Mouse (Mus musculus) limb, embryonic 14.5 days (tissue): Measurements from ENCODE around the gene Zmynd8. TPM values are rescaled to one million over a fixed set of nuclear protein-coding genes. Genes with fewer than 3 reads are reported as not detected.

Experiments used
- ATAC-seq: fragments of 200-750 bp; cut with Nextera tagmentation; 2 replicates; pipeline ENCODE4 v1.8.0; 2017; ENCODE audit warnings: low read depth, moderate number of reproducible peaks, moderate TSS enrichment; ENCODE audit not compliant: low FRiP score
- DNase-seq: peaks from one replicate; pipeline ENCODE4 v3.0.0-alpha.2; 2015; ENCODE audit warnings: low spot score
- H3K27ac ChIP-seq: fragments of 300-500 bp; sonication (generic); replicated peaks from 2 replicates; pipeline ENCODE4 v1.5.1; 2014; ENCODE audit warnings: low read depth, mild to moderate bottlenecking, low read length, moderate library complexity, mixed read lengths
- H3K27me3 ChIP-seq: fragments of 300-500 bp; sonication (generic); 2 replicates; pipeline ENCODE4 v1.6.1; 2014; ENCODE audit warnings: low read length, mixed read lengths; ENCODE audit not compliant: control insufficient read depth, insufficient read depth
- H3K36me3 ChIP-seq: fragments of 300-500 bp; sonication (generic); 2 replicates; pipeline ENCODE4 v1.6.1; 2014; ENCODE audit warnings: mild to moderate bottlenecking, low read length, moderate library complexity, mixed read lengths; ENCODE audit not compliant: control insufficient read depth, insufficient read depth
- H3K4me1 ChIP-seq: fragments of 300-500 bp; sonication (generic); 2 replicates; pipeline ENCODE4 v1.6.1; 2014; ENCODE audit warnings: antibody characterized with exemption, low read length, mixed read lengths; ENCODE audit not compliant: control insufficient read depth, insufficient read depth
- H3K4me2 ChIP-seq: fragments of 300-500 bp; sonication (generic); replicated peaks from 2 replicates; pipeline ENCODE4 v1.6.1; 2014; ENCODE audit warnings: low read depth, mild to moderate bottlenecking, low read length, moderate library complexity; ENCODE audit not compliant: severe bottlenecking
- H3K4me3 ChIP-seq: fragments of 300-500 bp; sonication (generic); replicated peaks from 2 replicates; pipeline ENCODE4 v1.5.1; 2014; ENCODE audit warnings: low read length
- H3K9ac ChIP-seq: fragments of 300-500 bp; sonication (generic); 2 replicates; pipeline ENCODE4 v1.6.1; 2014; ENCODE audit warnings: mild to moderate bottlenecking, low read depth, low read length, moderate library complexity; ENCODE audit not compliant: severe bottlenecking
- H3K9me3 ChIP-seq: fragments of 300-500 bp; sonication (generic); 2 replicates; pipeline ENCODE4 v1.6.1; 2016; ENCODE audit warnings: low read length; ENCODE audit not compliant: control insufficient read depth
- POLR2A ChIP-seq: fragments of 200-500 bp; IDR thresholded peaks from 2 replicates; pipeline ENCODE4 v1.8.0; 2012; ENCODE audit warnings: inconsistent platforms, mild to moderate bottlenecking, moderate library complexity, borderline replicate concordance; ENCODE audit not compliant: insufficient read depth, insufficient read length; ENCODE audit errors: extremely low read depth
- WGBS: fragments of 180-500 bp; shearing (Covaris S2); extraction: QIAGEN DNeasy Blood & Tissue Kit; methylation state at CpG from one replicate; pipeline ENCODE4 v1.1.7; 2014; 5-methylcytosine and 5-hydroxymethylcytosine counted together
- polyA plus RNA-seq, 2 experiments: library from polyadenylated mRNA; depleted of rRNA in 1 of 2; stranded (reverse) in 1 of 2; unstranded in 1 of 2; fragments of >200 nt; fragmentation: Nextera tagmentation in 1 of 2; extraction: Ambion mirVana in 1 of 2; gene quantifications; 2 replicates each; pipeline versions ENCODE4 v1.2.1 to v1.2.3; 2012 to 2014

Gene Zmynd8
- polyA plus RNA-seq, 2 experiments = 30.2 to 49.5 TPM

DNA sequence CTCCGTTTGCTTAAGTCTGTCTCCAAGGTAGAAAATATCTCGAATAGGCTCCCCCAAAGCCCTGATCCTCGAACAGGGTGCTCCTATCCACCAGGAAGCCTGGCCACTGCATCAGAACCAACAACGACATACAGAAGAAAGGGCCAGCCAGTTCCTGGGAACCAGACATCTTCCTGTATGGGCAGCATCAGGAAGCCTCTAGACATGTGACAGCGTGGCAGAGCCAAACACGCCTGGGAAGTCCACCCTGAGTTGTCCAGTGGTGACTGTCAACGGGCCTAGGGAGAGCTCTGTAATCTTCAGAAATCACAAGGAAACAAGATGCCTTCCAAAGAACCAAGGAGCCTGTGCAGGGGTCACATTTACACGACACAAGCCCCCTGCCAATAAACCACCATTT lies 52.0 kb downstream of the Zmynd8 start:
- Histone ChIP-seq H3K4me2 (no peak overlapping the region), H3K36me3 (peaks cover 83% of the 10 kb centered on the region), H3K4me3 (no peak overlapping the region), H3K4me1 (peaks cover 22% of the 10 kb centered on the region), H3K9me3 (no peaks in the 10 kb centered on the region), H3K27me3 (no peaks in the 10 kb centered on the region), H3K27ac (no peak overlapping the region), H3K9ac (no peak overlapping the region)
- 85% methylated on average over 8 of the region's 8 CpGs for WGBS
- no peak for DNase-seq
- no peak for TF ChIP-seq POLR2A
- ATAC-seq = no peak

DNA sequence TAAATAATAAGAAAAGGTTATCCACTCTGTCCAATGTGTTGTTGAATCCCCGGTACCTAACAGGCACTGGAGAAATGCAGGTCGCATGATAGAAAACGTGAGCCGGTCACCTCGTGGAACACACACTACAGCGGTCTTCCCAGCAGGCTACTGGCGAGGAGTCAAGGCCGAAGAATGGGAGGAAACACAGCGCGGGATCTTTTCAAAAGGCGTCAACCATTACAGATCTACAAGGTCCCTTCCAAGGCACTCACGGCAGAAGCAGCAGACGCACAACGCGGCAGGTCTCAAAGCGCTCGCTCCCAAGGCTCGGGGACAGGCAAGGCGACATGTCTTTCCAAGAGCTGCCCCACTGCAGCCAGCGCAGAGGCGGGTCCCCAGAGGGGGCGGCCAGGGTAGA lies 53.3 kb downstream of the Zmynd8 start:
- Histone ChIP-seq H3K9me3 (no peaks in the 10 kb centered on the region), H3K4me3 (no peak overlapping the region), H3K27me3 (no peaks in the 10 kb centered on the region), H3K36me3 (peaks cover 81% of the 10 kb centered on the region), H3K4me2 (no peak overlapping the region), H3K9ac (no peak overlapping the region), H3K27ac (no peak overlapping the region), H3K4me1 (peaks cover 10% of the 10 kb centered on the region)
- no peak for TF ChIP-seq POLR2A
- ATAC-seq (no peak), DNase-seq (no peak)
- 93% methylated on average over 22 of the region's 22 CpGs for WGBS

DNA sequence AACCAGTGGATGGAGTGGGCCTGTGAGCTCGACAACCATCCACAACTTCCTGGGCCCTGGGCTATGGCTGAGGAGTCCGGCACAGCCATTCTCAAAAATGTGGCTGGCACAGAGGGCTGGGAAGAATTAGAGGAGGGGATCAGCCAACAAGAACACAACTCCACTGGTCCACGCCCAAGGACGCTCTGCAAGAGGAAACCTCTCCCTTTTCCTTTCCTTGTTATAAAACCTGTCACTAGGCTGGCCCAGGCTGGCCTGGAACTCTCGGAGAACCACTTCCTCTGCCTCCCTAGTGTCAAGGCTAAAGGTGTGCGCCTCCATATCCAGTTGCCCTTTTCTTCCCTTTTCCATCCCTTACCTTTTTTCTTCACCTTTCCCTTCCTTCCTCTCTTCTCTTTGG lies 55.5 kb downstream of the Zmynd8 start:
- Histone ChIP-seq H3K9ac (no peak overlapping the region), H3K36me3 (peaks cover 81% of the 10 kb centered on the region), H3K9me3 (no peaks in the 10 kb centered on the region), H3K4me1 (no peaks in the 10 kb centered on the region), H3K27me3 (no peaks in the 10 kb centered on the region), H3K4me2 (no peak overlapping the region), H3K4me3 (no peak overlapping the region), H3K27ac (no peak overlapping the region)
- 94% methylated on average over 6 of the region's 6 CpGs for WGBS
- TF ChIP-seq POLR2A = no peak
- ATAC-seq = no peak
- DNase-seq = no peak

DNA sequence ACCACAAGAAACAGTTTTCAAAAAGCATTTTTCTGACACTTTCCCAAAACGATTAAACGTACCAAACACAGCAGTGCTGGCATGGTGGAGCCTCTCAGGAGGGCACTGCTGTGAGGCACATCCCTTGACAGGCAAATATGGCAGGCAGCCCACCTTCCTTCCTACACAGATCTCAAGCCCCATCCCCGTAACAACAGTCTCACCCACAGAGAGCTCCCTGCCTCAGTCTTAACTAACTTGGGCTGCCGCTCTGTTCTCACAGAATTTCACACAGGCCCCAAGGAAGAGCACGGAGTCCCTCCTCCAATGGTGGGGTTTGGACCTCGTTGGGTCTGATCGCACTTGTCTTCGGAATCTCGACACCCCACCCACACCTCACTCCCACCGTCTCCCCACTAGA lies 56.6 kb downstream of the Zmynd8 start:
- H3K4me2 ChIP-seq = no peak overlapping the region
- no peak overlapping the region for H3K27ac ChIP-seq
- no peak overlapping the region for H3K9ac ChIP-seq
- no peaks in the 10 kb centered on the region for H3K4me1 ChIP-seq
- 93% methylated on average over 10 of the region's 10 CpGs for WGBS
- no peak for TF ChIP-seq POLR2A
- no peaks in the 10 kb centered on the region for H3K9me3 ChIP-seq
- no peak for DNase-seq
- H3K4me3 ChIP-seq = no peak overlapping the region
- no peak for ATAC-seq
- no peaks in the 10 kb centered on the region for H3K27me3 ChIP-seq
- H3K36me3 ChIP-seq = peaks cover 92% of the 10 kb centered on the region

DNA sequence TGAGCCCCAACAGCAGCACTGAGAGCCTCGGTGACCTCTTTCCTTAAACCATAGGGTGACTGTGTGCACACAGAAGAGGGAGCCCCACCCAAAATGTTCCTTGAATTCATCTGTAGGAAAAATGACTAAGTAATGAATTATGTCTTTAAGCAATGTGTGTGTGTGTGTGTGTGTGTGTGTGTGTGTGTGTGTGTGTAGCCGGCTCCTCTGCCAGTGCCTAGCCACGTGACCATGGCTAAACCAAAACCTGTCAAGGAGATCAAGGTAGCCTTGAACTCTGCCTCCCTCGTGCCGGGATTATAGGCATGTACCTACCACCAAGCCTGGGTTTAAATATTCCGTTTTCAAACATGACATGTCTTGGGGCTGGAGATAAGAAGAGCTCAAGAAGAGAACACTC lies 57.0 kb downstream of the Zmynd8 start:
- Histone ChIP-seq H3K36me3 (peaks cover 93% of the 10 kb centered on the region), H3K4me3 (no peak overlapping the region), H3K27ac (no peak overlapping the region), H3K9me3 (no peaks in the 10 kb centered on the region), H3K4me2 (no peak overlapping the region), H3K27me3 (no peaks in the 10 kb centered on the region), H3K9ac (no peak overlapping the region), H3K4me1 (no peaks in the 10 kb centered on the region)
- ATAC-seq (no peak), DNase-seq (no peak)
- no peak for TF ChIP-seq POLR2A
- WGBS = 85% methylated on average over 6 of the region's 6 CpGs

DNA sequence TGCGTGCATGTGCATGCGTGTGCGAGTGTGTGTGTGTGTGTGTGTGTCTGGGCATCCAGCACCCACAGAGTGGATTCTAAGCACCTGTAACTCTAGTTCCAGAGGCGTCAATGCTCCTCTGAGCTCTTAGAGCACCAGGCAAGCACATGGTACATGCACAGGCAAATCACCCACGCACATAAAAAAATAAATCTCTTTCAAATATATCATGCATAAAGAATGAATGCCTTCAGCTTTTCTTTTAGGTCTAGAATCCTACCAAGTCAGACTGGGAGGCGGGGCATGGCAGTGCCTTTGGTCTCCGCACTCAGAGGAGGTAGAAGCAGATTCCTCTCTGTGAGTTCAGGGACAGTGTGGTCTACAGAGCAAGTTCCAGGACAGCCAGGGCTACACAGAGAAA lies 58.0 kb downstream of the Zmynd8 start:
- H3K9me3 ChIP-seq = no peaks in the 10 kb centered on the region
- 95% methylated on average over 7 of the region's 7 CpGs for WGBS
- H3K27ac ChIP-seq = peak overlapping the region; percentile 27; the same call in 1 of the 2 replicates
- no peak for TF ChIP-seq POLR2A
- H3K4me3 ChIP-seq = no peak overlapping the region
- H3K4me1 ChIP-seq = no peaks in the 10 kb centered on the region
- H3K4me2 ChIP-seq = no peak overlapping the region
- ATAC-seq (no peak), DNase-seq (no peak)
- no peaks in the 10 kb centered on the region for H3K27me3 ChIP-seq
- peaks cover 94% of the 10 kb centered on the region for H3K36me3 ChIP-seq
- no peak overlapping the region for H3K9ac ChIP-seq
